Mouse (Mus musculus): ENCODE data around the gene Zfp174. TPM values are rescaled to one million over a fixed set of nuclear protein-coding genes. Genes with fewer than 3 reads are reported as not detected.

The Zfp174 gene
- polyA plus RNA-seq, 1 experiment from 2014 or later, result 2.0 TPM

DNA sequence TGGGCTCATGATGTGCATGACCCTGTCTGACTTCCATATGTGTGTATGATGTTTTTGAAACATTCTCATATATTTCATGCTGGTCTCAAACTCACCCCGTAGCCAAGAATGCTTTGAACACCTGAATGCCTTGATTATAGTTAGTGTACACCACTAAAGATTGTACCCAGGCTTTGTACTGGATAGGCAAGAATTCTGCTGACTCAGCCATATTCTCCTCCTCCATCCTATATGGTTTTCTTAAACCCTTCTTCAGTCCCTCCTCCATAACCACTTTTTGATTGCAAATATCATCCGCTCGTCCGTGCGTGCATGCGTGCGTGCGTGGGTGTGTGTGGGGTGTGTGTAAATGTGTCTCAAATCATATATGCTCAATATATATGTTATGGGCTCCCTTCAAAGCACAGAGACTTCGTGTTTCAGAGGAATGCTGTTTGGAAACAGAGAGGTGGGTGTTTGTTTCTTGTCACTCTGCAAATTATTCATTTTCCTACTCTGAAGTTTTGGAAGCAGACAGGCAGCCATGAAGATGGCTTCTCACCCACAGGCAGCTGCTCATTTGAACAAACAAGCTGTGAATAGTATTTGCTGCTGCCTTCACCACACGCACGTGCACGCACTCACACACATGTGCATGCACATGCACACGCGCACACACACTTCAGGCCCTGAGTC, 44.7 kb downstream of the Zfp174 start:
- Histone ChIP-seq H3K9ac (no peak overlapping the region), H3K36me3 (peaks cover 23% of the 10 kb centered on the region), H3K4me1 (replicated peaks) (peaks cover 8% of the 10 kb centered on the region), H3K27me3 (no peaks in the 10 kb centered on the region), H3K27ac (no peak overlapping the region), H3K4me2 (no peak overlapping the region), H3K9me3 (no peaks in the 10 kb centered on the region), H3K4me3 (no peak overlapping the region)
- ATAC-seq (ENCODE audit: low FRiP score), result no peak
- 95% methylated on average over 14 of the region's 14 CpGs for WGBS

DNA sequence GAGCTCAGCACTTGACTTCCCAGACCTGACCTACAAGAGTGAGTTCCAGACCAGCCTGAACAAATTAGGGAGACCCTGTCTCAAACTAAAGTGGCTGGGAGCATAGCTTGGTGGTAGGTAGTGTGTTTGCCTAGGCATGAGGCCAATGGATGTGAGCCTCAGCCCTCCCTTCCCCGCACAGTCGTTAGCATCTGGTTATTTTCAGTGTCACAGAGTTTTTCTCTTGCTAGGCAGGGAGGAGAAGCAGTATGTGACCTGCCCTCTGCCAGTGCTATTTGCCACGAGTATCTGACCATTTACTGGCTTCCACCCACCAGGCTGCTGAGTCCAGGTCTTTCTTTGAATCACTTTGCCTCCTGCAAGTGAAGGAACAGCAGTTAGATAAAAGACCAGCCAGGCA, 46.7 kb downstream of the Zfp174 start:
- WGBS, result 78% methylated on average over 3 of the region's 3 CpGs
- H3K36me3 ChIP-seq, result peaks cover 42% of the 10 kb centered on the region
- no peak overlapping the region for H3K4me2 ChIP-seq
- H3K4me1 ChIP-seq (replicated peaks), result no peaks in the 10 kb centered on the region
- H3K4me3 ChIP-seq, result no peak overlapping the region
- ATAC-seq (ENCODE audit: low FRiP score), result no peak
- H3K9ac ChIP-seq, result no peak overlapping the region
- no peaks in the 10 kb centered on the region for H3K27me3 ChIP-seq
- H3K27ac ChIP-seq, result no peak overlapping the region
- no peaks in the 10 kb centered on the region for H3K9me3 ChIP-seq

DNA sequence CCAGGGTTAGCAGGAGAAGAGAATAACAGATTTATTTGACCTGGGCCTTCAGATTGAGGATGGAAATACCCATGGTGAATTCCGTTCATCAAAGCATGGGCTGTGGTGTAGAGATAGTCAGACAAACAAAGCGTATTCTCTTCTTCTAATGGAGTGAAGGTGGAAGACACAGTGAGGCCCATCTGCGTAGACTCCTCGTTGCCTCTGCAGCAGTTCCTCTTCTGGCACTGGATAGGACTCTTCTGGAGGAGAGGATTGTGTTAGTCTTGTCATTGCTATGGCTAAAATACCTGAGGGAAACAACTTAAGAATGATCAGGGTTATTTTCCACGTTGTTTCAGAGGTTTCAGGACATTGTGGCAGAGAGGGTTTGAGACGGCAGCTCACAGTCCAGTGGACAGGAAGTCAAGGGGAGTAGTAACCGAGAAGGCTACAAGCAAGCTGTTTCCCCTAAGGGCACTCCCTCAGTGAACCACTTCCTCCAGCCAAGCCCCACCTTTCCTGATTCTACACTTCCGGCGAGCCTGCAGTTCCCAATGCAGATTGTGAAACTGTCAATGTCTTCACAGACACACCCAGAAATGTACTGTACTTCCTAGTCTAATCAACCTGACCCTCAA, 48.2 kb downstream of the Zfp174 start:
- Histone ChIP-seq H3K27me3 (no peaks in the 10 kb centered on the region), H3K9me3 (no peaks in the 10 kb centered on the region), H3K4me3 (no peak overlapping the region), H3K4me1 (replicated peaks) (no peaks in the 10 kb centered on the region), H3K9ac (no peak overlapping the region), H3K36me3 (peaks cover 58% of the 10 kb centered on the region), H3K4me2 (no peak overlapping the region), H3K27ac (peak overlapping the region; percentile 30; the same call in 1 of the 2 replicates)
- ATAC-seq (ENCODE audit: low FRiP score), result no peak
- WGBS, result 86% methylated on average over 9 of the region's 9 CpGs

- no peak overlapping the region for H3K9ac ChIP-seq
- no peak overlapping the region for H3K4me3 ChIP-seq
- no peaks in the 10 kb centered on the region for H3K9me3 ChIP-seq
- H3K36me3 ChIP-seq, result peaks cover 66% of the 10 kb centered on the region
- WGBS, result 89% methylated on average over 6 of the region's 6 CpGs
- no peak for ATAC-seq (ENCODE audit: low FRiP score)
- no peaks in the 10 kb centered on the region for H3K4me1 ChIP-seq (replicated peaks)
- no peak overlapping the region for H3K4me2 ChIP-seq
- no peaks in the 10 kb centered on the region for H3K27me3 ChIP-seq
- H3K27ac ChIP-seq, result no peak overlapping the region
These were observed 49.0 kb downstream of the Zfp174 start for GRCm38 (mm10) chr16:3896046-3896445.

DNA sequence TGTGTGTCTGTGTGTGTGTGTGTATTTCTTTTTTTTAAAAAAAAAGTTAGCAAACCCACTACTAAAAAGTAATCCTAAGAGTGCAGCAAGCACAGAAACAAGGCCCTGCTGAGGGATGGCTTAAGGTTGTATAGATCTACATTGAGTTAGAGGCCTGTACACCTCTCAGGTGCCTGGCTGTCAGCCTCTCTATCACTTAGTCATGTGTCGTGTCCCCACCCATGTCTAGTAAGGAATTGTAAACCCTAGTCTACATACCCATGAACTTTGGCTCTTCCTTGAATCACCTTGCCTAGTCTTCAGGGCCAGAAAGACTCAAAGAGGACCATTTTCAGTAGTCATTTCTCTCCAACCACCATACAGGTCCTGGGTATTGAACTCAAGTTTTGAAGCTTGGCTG, 49.5 kb downstream of the Zfp174 start:
- no peak overlapping the region for H3K9ac ChIP-seq
- no peak overlapping the region for H3K27ac ChIP-seq
- H3K9me3 ChIP-seq, result no peaks in the 10 kb centered on the region
- peaks cover 70% of the 10 kb centered on the region for H3K36me3 ChIP-seq
- ATAC-seq (ENCODE audit: low FRiP score), result no peak
- no peak overlapping the region for H3K4me2 ChIP-seq
- H3K4me1 ChIP-seq (replicated peaks), result no peaks in the 10 kb centered on the region
- 92% methylated on average over 1 of the region's 1 CpGs for WGBS
- no peaks in the 10 kb centered on the region for H3K27me3 ChIP-seq
- no peak overlapping the region for H3K4me3 ChIP-seq

GRCm38 (mm10) chr16:3907471-3907870, 60.4 kb downstream of the Zfp174 start:
- Histone ChIP-seq H3K4me2 (peak overlapping the region; percentile 68; the same call in 1 of the 2 replicates), H3K27me3 (no peaks in the 10 kb centered on the region), H3K9me3 (no peaks in the 10 kb centered on the region), H3K4me3 (no peak overlapping the region), H3K27ac (no peak overlapping the region), H3K36me3 (peaks cover 50% of the 10 kb centered on the region), H3K9ac (no peak overlapping the region), H3K4me1 (replicated peaks) (peaks cover 21% of the 10 kb centered on the region)
- ATAC-seq (ENCODE audit: low FRiP score), result no peak
- 79% methylated on average over 2 of the region's 2 CpGs for WGBS

Other genes starting within 250 kb of the Zfp174 start
- not detected in 2 replicates for gene Mefv, start 129.2 kb upstream of the Zfp174 start, polyA plus RNA-seq (2015; fragmentation: Nextera tagmentation; extraction: Ambion mirVana)
- gene Zfp263, start 103.2 kb upstream of the Zfp174 start, polyA plus RNA-seq (2015; fragmentation: Nextera tagmentation; extraction: Ambion mirVana), result 50.5 and 60.1 TPM in 2 replicates
- not detected in 2 replicates for gene Olfr15, start 16.4 kb upstream of the Zfp174 start, polyA plus RNA-seq (2015; fragmentation: Nextera tagmentation; extraction: Ambion mirVana)
- 80.0 and 83.1 TPM in 2 replicates for gene Naa60, start 25.1 kb downstream of the Zfp174 start, polyA plus RNA-seq (2015; fragmentation: Nextera tagmentation; extraction: Ambion mirVana)
- 14.2 and 18.4 TPM in 2 replicates for gene Zfp597, start 37.3 kb downstream of the Zfp174 start, polyA plus RNA-seq (2015; fragmentation: Nextera tagmentation; extraction: Ambion mirVana)
- gene Gm20695, start 37.4 kb downstream of the Zfp174 start, polyA plus RNA-seq (2015; fragmentation: Nextera tagmentation; extraction: Ambion mirVana), result 5.1 and 6.3 TPM in 2 replicates
- gene 1700037C18Rik, start 61.4 kb downstream of the Zfp174 start, polyA plus RNA-seq (2015; fragmentation: Nextera tagmentation; extraction: Ambion mirVana), result 9.9 and 11.9 TPM in 2 replicates
- 34.4 and 35.8 TPM in 2 replicates for gene Cluap1, start 61.5 kb downstream of the Zfp174 start, polyA plus RNA-seq (2015; fragmentation: Nextera tagmentation; extraction: Ambion mirVana)
- gene Nlrc3, start 129.4 kb downstream of the Zfp174 start, polyA plus RNA-seq (2015; fragmentation: Nextera tagmentation; extraction: Ambion mirVana), result 0.74 and 1.1 TPM in 2 replicates
- 21.5 and 23.3 TPM in 2 replicates for gene Slx4, start 156.5 kb downstream of the Zfp174 start, polyA plus RNA-seq (2015; fragmentation: Nextera tagmentation; extraction: Ambion mirVana)
- 5.3 and 7.2 TPM in 2 replicates for gene Dnase1, start 189.7 kb downstream of the Zfp174 start, polyA plus RNA-seq (2015; fragmentation: Nextera tagmentation; extraction: Ambion mirVana)
- gene Trap1, start 230.6 kb downstream of the Zfp174 start, polyA plus RNA-seq (2015; fragmentation: Nextera tagmentation; extraction: Ambion mirVana), result 47.2 and 48.7 TPM in 2 replicates